Mouse (Mus musculus) lung, postnatal 0 days (tissue): ENCODE data around the gene St6galnac4. TPM values are rescaled to one million over a fixed set of nuclear protein-coding genes. Genes with fewer than 3 reads are reported as not detected.
A peak's percentile ranks its signal among the peaks of the same experiment; 100 is the strongest.

Source experiments
- ATAC-seq: fragments of 200-750 bp; cut with Nextera tagmentation; 2 replicates; pipeline ENCODE4 v1.8.0; 2017; ENCODE audit warnings: moderate library complexity
- DNase-seq: peaks from one replicate; pipeline ENCODE4 v3.0.0-alpha.2; 2016; ENCODE audit warnings: low spot score
- H3K27ac ChIP-seq: fragments of 300-500 bp; sonication (generic); 2 replicates; pipeline ENCODE4 v1.5.1; 2014; ENCODE audit warnings: antibody characterized with exemption, mild to moderate bottlenecking, low read length, mixed read lengths
- H3K27me3 ChIP-seq: fragments of 300-500 bp; sonication (generic); replicated peaks from 2 replicates; pipeline ENCODE4 v1.6.1; 2014; ENCODE audit warnings: low read length, mixed read lengths; ENCODE audit not compliant: insufficient read depth
- H3K36me3 ChIP-seq: fragments of 300-500 bp; sonication (generic); 2 replicates; pipeline ENCODE4 v1.6.1; 2014; ENCODE audit warnings: low read length, mixed read lengths; ENCODE audit not compliant: insufficient read depth
- H3K4me1 ChIP-seq: fragments of 300-500 bp; sonication (generic); 2 replicates; pipeline ENCODE4 v1.6.1; 2014; ENCODE audit warnings: antibody characterized with exemption, low read depth, low read length, mixed read lengths; ENCODE audit not compliant: insufficient read depth
- H3K4me2 ChIP-seq: fragments of 300-500 bp; sonication (generic); replicated peaks from 2 replicates; pipeline ENCODE4 v1.6.1; 2014; ENCODE audit warnings: low read depth, mild to moderate bottlenecking, low read length, moderate library complexity, mixed read lengths
- H3K4me3 ChIP-seq: fragments of 300-500 bp; sonication (generic); 2 replicates; pipeline ENCODE4 v1.5.1; 2014; ENCODE audit warnings: low read depth, low read length
- H3K9ac ChIP-seq: fragments of 300-500 bp; sonication (generic); replicated peaks from 2 replicates; pipeline ENCODE4 v1.6.1; 2014; ENCODE audit warnings: low read depth, mild to moderate bottlenecking
- H3K9me3 ChIP-seq: fragments of 300-500 bp; sonication (generic); 2 replicates; pipeline ENCODE4 v1.6.1; 2016; ENCODE audit warnings: low read length, mixed read lengths
- CTCF ChIP-seq: IDR thresholded peaks from 2 replicates; pipeline ENCODE4 v1.5.1; 2016; ENCODE audit warnings: antibody characterized with exemption, mild to moderate bottlenecking
- EP300 ChIP-seq: IDR thresholded peaks from 2 replicates; pipeline ENCODE4 v1.6.1; 2016; ENCODE audit warnings: antibody characterized with exemption, mild to moderate bottlenecking, control low read depth
- WGBS: fragments of 180-500 bp; shearing (Covaris S2); extraction: QIAGEN DNeasy Blood & Tissue Kit; methylation state at CpG from one replicate; pipeline ENCODE4 v1.1.7; 2014; 5-methylcytosine and 5-hydroxymethylcytosine counted together
- polyA plus RNA-seq: library from polyadenylated mRNA; unstranded; fragments of >200 nt; fragmentation: Nextera tagmentation; extraction: Ambion mirVana; gene quantifications from 2 replicates; pipeline ENCODE4 v1.2.1, GENCODE M21; 2015

St6galnac4 gene
- polyA plus RNA-seq, 1 experiment from 2014 or later: 38.9 TPM

DNA sequence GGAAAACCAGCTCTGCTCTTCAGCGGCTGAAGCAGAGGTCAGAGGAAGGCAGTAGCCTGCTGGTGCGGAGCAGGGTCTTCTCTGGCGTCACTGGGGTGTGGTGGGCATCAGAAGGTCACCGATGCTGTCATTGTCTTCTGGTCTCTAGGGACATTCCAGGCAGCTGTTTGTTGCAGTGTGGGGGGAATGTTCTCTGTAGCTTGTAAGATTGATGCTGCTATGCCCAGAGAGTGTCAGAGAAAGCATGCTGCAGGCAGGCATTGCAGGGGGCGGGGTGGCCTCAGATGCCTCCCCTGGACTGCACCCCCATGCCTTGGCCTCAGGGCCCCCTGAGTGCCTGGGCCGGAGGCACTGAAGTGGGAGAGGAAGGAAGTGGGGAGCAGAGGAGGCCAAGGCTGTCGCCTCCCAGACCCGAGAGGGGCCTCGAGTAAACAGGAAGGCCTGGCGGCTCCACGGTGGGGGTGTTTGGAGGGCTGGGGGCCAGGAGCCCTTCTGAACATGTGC lies 50.9 kb downstream of the St6galnac4 start:
- H3K27ac ChIP-seq: peak overlapping the region; percentile 65
- H3K36me3 ChIP-seq: no peaks in the 10 kb centered on the region
- peaks cover 7% of the 10 kb centered on the region; the same call in 1 of the 2 replicates for H3K4me1 ChIP-seq
- H3K9me3 ChIP-seq: no peaks in the 10 kb centered on the region
- ATAC-seq: peak; percentile 90
- H3K4me3 ChIP-seq: no peak overlapping the region
- TF ChIP-seq EP300 (peak; percentile 85; the same call in 1 of the 2 replicates), CTCF (no peak; the same call in 1 of the 2 replicates)
- peak; percentile 80 for DNase-seq
- H3K9ac ChIP-seq: no peak overlapping the region
- no peak overlapping the region for H3K4me2 ChIP-seq
- 13% methylated on average over 10 of the region's 11 CpGs for WGBS
- H3K27me3 ChIP-seq: no peaks in the 10 kb centered on the region

GRCm38 (mm10) chr2:32639632-32640031 lies 52.7 kb downstream of the St6galnac4 start:
- TF ChIP-seq CTCF (no peak; the same call in 1 of the 2 replicates), EP300 (no peak)
- no peak overlapping the region for H3K4me3 ChIP-seq
- WGBS: 33% methylated on average over 1 of the region's 1 CpGs
- H3K27ac ChIP-seq: no peak overlapping the region
- no peak overlapping the region for H3K4me2 ChIP-seq
- H3K27me3 ChIP-seq: no peaks in the 10 kb centered on the region
- ATAC-seq (no peak), DNase-seq (no peak)
- H3K9me3 ChIP-seq: no peaks in the 10 kb centered on the region
- peaks cover 7% of the 10 kb centered on the region; the same call in 1 of the 2 replicates for H3K4me1 ChIP-seq
- no peaks in the 10 kb centered on the region for H3K36me3 ChIP-seq
- H3K9ac ChIP-seq: no peak overlapping the region

DNA sequence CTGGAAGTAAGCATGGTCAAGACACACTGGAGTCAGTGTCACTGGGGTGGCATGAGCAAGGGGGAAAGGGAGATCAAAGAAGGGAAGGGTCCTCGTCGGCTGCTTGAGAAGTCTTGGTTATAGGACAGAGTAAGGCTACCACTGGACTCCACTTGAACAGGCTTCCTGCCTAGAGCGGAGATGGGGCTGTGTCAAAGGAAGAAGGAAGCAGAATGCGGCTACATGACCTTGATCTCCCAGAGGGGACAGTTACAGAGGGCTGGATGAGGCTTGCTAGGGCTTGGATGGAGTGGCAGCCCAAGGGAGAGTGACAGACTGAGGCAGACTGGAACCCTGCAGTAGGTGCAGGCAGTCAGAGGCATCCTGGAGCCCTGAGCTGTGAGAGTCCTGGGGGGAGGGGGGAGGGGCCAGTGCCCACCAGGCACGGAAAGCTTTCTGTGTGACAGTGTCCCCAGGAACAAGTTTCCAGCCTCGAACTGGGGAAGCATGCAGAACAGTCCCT lies 53.7 kb downstream of the St6galnac4 start:
- TF ChIP-seq CTCF (no peak), EP300 (no peak)
- Histone ChIP-seq H3K4me2 (no peak overlapping the region), H3K27ac (no peak overlapping the region), H3K4me1 (peaks cover 7% of the 10 kb centered on the region; the same call in 1 of the 2 replicates), H3K9ac (no peak overlapping the region), H3K27me3 (no peaks in the 10 kb centered on the region), H3K9me3 (no peaks in the 10 kb centered on the region), H3K4me3 (no peak overlapping the region), H3K36me3 (no peaks in the 10 kb centered on the region)
- 51% methylated on average over 6 of the region's 6 CpGs for WGBS
- ATAC-seq (no peak), DNase-seq (no peak)

DNA sequence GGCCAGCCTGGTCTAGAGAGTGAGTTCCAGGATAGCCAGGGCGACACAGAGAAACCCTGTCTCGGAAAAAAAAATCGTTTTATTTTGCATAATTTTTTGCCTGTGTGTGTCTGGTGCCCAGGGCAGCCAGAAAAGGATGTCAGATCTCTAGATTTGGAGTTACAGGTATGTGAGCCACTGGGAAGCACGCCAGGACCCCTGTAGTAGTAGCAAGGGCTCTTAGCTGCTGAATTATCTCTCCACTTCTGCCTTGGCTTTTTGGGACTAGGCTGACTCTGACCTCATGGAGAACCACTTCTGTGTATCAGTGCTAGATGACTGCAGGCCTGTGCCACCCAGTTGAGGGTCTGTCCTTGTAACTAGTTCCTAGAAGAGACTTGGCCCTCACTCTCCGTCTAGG lies 54.9 kb downstream of the St6galnac4 start:
- TF ChIP-seq EP300: no peak
- no peak for TF ChIP-seq CTCF
- Histone ChIP-seq H3K9me3 (no peaks in the 10 kb centered on the region), H3K4me1 (peaks cover 12% of the 10 kb centered on the region; the same call in 1 of the 2 replicates), H3K9ac (no peak overlapping the region), H3K36me3 (no peaks in the 10 kb centered on the region), H3K4me3 (no peak overlapping the region), H3K27ac (no peak overlapping the region), H3K4me2 (no peak overlapping the region), H3K27me3 (no peaks in the 10 kb centered on the region)
- 65% methylated on average over 5 of the region's 5 CpGs for WGBS
- ATAC-seq: no peak
- DNase-seq: no peak

- Histone ChIP-seq H3K4me3 (no peak overlapping the region), H3K27ac (0 out of 2 replicates have a peak overlapping the region, but pooled peaks have one; percentile 3), H3K4me1 (peaks cover 12% of the 10 kb centered on the region; the same call in 1 of the 2 replicates), H3K4me2 (no peak overlapping the region), H3K9me3 (no peaks in the 10 kb centered on the region), H3K36me3 (no peaks in the 10 kb centered on the region), H3K27me3 (no peaks in the 10 kb centered on the region), H3K9ac (no peak overlapping the region)
- DNase-seq (no peak), ATAC-seq (no peak)
- TF ChIP-seq CTCF (no peak), EP300 (no peak)
- WGBS: 38% methylated on average over 7 of the region's 7 CpGs
These were observed 55.9 kb downstream of the St6galnac4 start for GRCm38 (mm10) chr2:32642813-32643212.

DNA sequence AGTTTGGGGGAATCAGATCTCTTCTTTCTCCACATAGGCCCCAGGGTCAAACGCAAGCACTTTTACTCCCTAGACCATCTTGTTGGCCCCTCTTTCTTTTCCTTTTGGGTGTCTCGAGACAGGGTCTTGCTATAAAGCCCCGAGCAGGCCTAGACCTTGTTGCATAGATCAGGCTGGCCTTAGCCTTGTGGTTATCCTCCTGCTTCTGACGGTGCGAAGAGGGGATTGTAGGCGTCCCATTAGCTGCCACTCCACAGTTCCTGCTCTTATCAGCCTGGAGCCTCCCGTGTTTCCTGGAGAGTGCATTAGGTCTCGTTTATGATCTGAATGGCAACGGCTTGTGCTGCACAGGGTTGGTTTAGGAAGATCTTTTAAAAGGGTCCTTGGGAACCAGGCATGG lies 57.2 kb downstream of the St6galnac4 start:
- Histone ChIP-seq H3K9me3 (no peaks in the 10 kb centered on the region), H3K4me2 (no peak overlapping the region), H3K27ac (no peak overlapping the region), H3K4me1 (peaks cover 13% of the 10 kb centered on the region; the same call in 1 of the 2 replicates), H3K4me3 (no peak overlapping the region), H3K27me3 (no peaks in the 10 kb centered on the region), H3K9ac (no peak overlapping the region; the same call in 1 of the 2 replicates), H3K36me3 (no peaks in the 10 kb centered on the region)
- no peak for ATAC-seq
- DNase-seq: no peak
- 50% methylated on average over 9 of the region's 9 CpGs for WGBS
- TF ChIP-seq CTCF: no peak
- no peak for TF ChIP-seq EP300
